Mouse (Mus musculus) testis, adult 2 months (tissue): Measurements from ENCODE around the gene Abcc6.

Source experiments
- CTCF ChIP-seq: fragments of 200-500 bp; IDR thresholded peaks from 2 replicates; pipeline ENCODE4 v1.5.1; 2012; ENCODE audit warnings: low read depth, mild to moderate bottlenecking, inconsistent platforms, low read length, moderate library complexity; ENCODE audit not compliant: control insufficient read depth, insufficient read depth, insufficient replicate concordance
- POLR2A ChIP-seq: fragments of 200-500 bp; IDR thresholded peaks from 2 replicates; pipeline ENCODE4 v1.6.1; 2012; ENCODE audit warnings: low read depth, mild to moderate bottlenecking, inconsistent platforms, low read length, moderate library complexity; ENCODE audit not compliant: control insufficient read depth

DNA sequence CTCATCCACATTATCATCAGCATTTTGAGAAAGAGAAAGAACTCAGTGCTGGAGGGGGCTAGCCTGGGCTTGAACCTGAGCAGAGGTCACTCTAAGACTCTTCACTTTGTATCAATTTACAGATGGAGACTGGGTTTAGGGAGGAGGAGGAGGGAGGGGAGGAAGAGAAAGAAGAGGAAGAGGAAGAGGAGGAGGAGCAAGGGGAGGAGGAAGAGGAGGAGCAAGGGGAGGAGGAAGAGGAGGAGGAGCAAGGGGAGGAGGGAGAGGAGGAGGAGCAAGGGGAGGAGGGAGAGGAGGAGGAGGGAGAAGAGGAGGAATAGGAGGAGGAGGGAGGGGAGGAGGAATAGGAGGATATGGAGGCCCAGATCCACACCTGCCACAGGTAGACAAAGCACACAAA is 18.0 kb downstream of the Abcc6 start:
- TF ChIP-seq CTCF (no peak), POLR2A (no peak)
